Mouse (Mus musculus) forebrain, postnatal 0 days (tissue): ENCODE results near the gene Tcta. TPM values are rescaled to one million over a fixed set of nuclear protein-coding genes. Genes with fewer than 3 reads are reported as not detected.
"Not testable (repeated sequence)": the region's sequence is repeated elsewhere in the genome, so short reads cannot be mapped to it uniquely, and the experiment has no call there.

Experiments used
- ATAC-seq: fragments of 200-750 bp; cut with Nextera tagmentation; 2 replicates; pipeline ENCODE4 v1.8.0; 2017; ENCODE audit warnings: mild to moderate bottlenecking, moderate library complexity
- DNase-seq: peaks from one replicate; pipeline ENCODE4 v3.0.0-alpha.2; 2015
- H3K27ac ChIP-seq: fragments of 300-500 bp; sonication (generic); 2 replicates; pipeline ENCODE4 v1.5.1; 2014; ENCODE audit warnings: low read depth, mild to moderate bottlenecking, antibody characterized with exemption, low read length, moderate library complexity, mixed read lengths
- H3K27me3 ChIP-seq: fragments of 300-500 bp; sonication (generic); 2 replicates; pipeline ENCODE4 v1.6.1; 2014; ENCODE audit warnings: mild to moderate bottlenecking, low read length, mixed read lengths; ENCODE audit not compliant: insufficient read depth
- H3K36me3 ChIP-seq: fragments of 300-500 bp; sonication (generic); 2 replicates; pipeline ENCODE4 v1.6.1; 2014; ENCODE audit warnings: mild to moderate bottlenecking, moderate library complexity; ENCODE audit not compliant: insufficient read depth
- H3K4me1 ChIP-seq: fragments of 300-500 bp; sonication (generic); 2 replicates; pipeline ENCODE4 v1.6.1; 2014; ENCODE audit warnings: antibody characterized with exemption; ENCODE audit not compliant: insufficient read depth
- H3K4me2 ChIP-seq: fragments of 300-500 bp; sonication (generic); 2 replicates; pipeline ENCODE4 v1.6.1; 2014; ENCODE audit warnings: low read depth, mild to moderate bottlenecking, moderate library complexity
- H3K4me3 ChIP-seq: fragments of 300-500 bp; sonication (generic); 2 replicates; pipeline ENCODE4 v1.5.1; 2014; ENCODE audit warnings: low read depth, low read length, mixed read lengths
- H3K9ac ChIP-seq: fragments of 300-500 bp; sonication (generic); 2 replicates; pipeline ENCODE4 v1.6.1; 2014; ENCODE audit warnings: mild to moderate bottlenecking
- H3K9me3 ChIP-seq: fragments of 300-500 bp; sonication (generic); 2 replicates; pipeline ENCODE4 v1.6.1; 2016; ENCODE audit warnings: low read length
- CTCF ChIP-seq: sonication (generic); IDR thresholded peaks from 2 replicates; pipeline ENCODE4 v1.5.1; 2016; ENCODE audit warnings: antibody characterized with exemption, control low read depth, low read depth
- WGBS: fragments of 180-500 bp; shearing (Covaris S2); extraction: QIAGEN DNeasy Blood & Tissue Kit; methylation state at CpG from one replicate; pipeline ENCODE4 v1.1.7; 2014; 5-methylcytosine and 5-hydroxymethylcytosine counted together
- polyA plus RNA-seq: library from polyadenylated mRNA; unstranded; fragments of >200 nt; fragmentation: Nextera tagmentation; extraction: Ambion mirVana; gene quantifications from 2 replicates; pipeline ENCODE4 v1.2.1, GENCODE M21; 2015
- total RNA-seq: library from RNA; depleted of rRNA; stranded (reverse); fragments of >200 nt; gene quantifications from 2 replicates; pipeline ENCODE4 v1.2.3, GENCODE M21; 2014

Gene Tcta
- total and polyA plus RNA-seq, 2 experiments from 2014 or later, result 50.0 to 66.2 TPM

DNA sequence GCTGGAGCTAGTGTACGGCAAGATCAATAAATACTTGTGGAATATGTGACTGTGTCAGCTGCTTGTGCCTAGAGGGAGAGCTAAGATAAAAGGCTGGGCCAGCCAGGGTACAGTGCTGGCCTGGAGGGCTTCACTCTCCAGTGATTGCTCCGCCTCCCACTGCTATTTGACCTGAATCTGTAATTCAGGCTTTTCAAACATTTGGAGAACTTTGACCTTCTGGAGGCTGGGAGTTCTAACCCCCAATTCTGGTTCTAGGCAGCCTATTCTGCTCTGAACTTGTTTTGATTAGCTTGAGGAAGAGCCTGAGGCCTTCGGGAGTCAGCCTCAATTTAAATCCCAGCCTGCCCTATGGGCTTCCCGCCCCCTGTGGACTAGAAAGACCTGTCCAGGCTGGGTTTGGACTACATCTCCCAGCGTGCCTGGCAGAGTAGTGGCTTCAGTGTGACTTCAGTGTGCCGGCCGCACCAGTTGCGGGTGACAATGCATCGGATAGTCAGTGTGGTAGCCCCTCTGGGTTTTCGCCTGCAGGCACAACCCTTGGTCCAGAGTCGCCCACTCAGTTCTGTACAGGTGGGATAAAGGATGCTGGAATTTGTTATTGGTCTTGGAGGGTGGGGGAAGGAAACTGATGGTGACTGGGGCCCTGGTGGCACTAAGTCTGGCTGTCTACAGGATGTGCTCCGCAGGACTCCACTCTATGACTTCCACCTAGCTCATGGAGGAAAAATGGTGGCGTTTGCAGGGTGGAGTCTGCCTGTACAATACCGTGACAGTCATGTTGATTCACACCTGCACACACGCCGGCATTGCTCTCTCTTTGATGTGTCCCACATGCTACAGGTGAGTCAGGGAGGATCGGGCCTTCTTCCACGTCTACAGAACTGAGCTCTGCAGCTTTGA, 9.3 kb downstream of the Tcta start, which contains the start of gene Amt:
Gene Amt (plus strand): TSS at position 401 of the 903 bp plus-strand sequence.
- 0 out of 2 replicates have a peak within 1 kb of the TSS, but pooled peaks have one; percentile 3 for H3K4me3 ChIP-seq
- no peak for TF ChIP-seq CTCF
- WGBS, result 19% methylated on average over 18 of the region's 18 CpGs
- peak within 1 kb of the TSS; percentile 29 for H3K27ac ChIP-seq
- H3K9me3 ChIP-seq, result no peaks in the 10 kb centered on the region
- no peak for DNase-seq
- peak within 1 kb of the TSS; percentile 28 for H3K4me2 ChIP-seq
- H3K27me3 ChIP-seq, result no peaks in the 10 kb centered on the region
- peak; percentile 59 for ATAC-seq
- H3K9ac ChIP-seq, result no peak within 1 kb of the TSS
- no peaks in the 10 kb centered on the region for H3K4me1 ChIP-seq
- H3K36me3 ChIP-seq, result peaks cover 42% of the 10 kb centered on the region

- 36% methylated on average over 6 of the region's 6 CpGs for WGBS
- TF ChIP-seq CTCF, result no peak
- ATAC-seq (no peak), DNase-seq (no peak)
- H3K9me3 ChIP-seq, result no peaks in the 10 kb centered on the region
- peak overlapping the region; percentile 85 for H3K27ac ChIP-seq
- peak overlapping the region; percentile 61 for H3K9ac ChIP-seq
- H3K36me3 ChIP-seq, result peaks cover 24% of the 10 kb centered on the region
- H3K4me3 ChIP-seq, result peak overlapping the region; percentile 51
- 0 out of 2 replicates have a peak, but pooled peaks cover 3% of the 10 kb centered on the region for H3K4me1 ChIP-seq
- H3K27me3 ChIP-seq, result no peaks in the 10 kb centered on the region
- H3K4me2 ChIP-seq, result peak overlapping the region; percentile 51
Observed at GRCm38 (mm10) chr9:108290773-108291172, 15.2 kb downstream of the Tcta start.

- ATAC-seq, result peak; percentile 98
- Histone ChIP-seq H3K4me1 (0 out of 2 replicates have a peak, but pooled peaks cover 3% of the 10 kb centered on the region), H3K9ac (peak within 1 kb of the TSS; percentile 61), H3K36me3 (peaks cover 19% of the 10 kb centered on the region), H3K4me3 (peak within 1 kb of the TSS; percentile 51), H3K27me3 (no peaks in the 10 kb centered on the region), H3K4me2 (peak within 1 kb of the TSS; percentile 51), H3K9me3 (no peaks in the 10 kb centered on the region), H3K27ac (peak within 1 kb of the TSS; percentile 90)
- DNase-seq, result peak; percentile 98
- peak; percentile 30 for TF ChIP-seq CTCF
- under 1% methylated on average over 32 of the region's 32 CpGs for WGBS
Observed at GRCm38 (mm10) chr9:108290016-108290750, 15.8 kb downstream of the Tcta start, which contains the start of gene Nicn1. Gene Nicn1, plus strand, starts transcription at chr9:108290429.

- DNase-seq (no peak), ATAC-seq (no peak)
- no peaks in the 10 kb centered on the region for H3K9me3 ChIP-seq
- H3K4me3 ChIP-seq, result peak overlapping the region; percentile 51
- no peaks in the 10 kb centered on the region for H3K27me3 ChIP-seq
- 66% methylated on average over 2 of the region's 2 CpGs for WGBS
- 0 out of 2 replicates have a peak, but pooled peaks cover 3% of the 10 kb centered on the region for H3K4me1 ChIP-seq
- H3K9ac ChIP-seq, result peak overlapping the region; percentile 61; the same call in 1 of the 2 replicates
- no peak for TF ChIP-seq CTCF
- H3K36me3 ChIP-seq, result peaks cover 11% of the 10 kb centered on the region
- H3K27ac ChIP-seq, result peak overlapping the region; percentile 90; the same call in 1 of the 2 replicates
- peak overlapping the region; percentile 51 for H3K4me2 ChIP-seq
Observed at GRCm38 (mm10) chr9:108289347-108289746, 16.6 kb downstream of the Tcta start.

- not testable (repeated sequence) for H3K4me3 ChIP-seq, DNase-seq, H3K27me3 ChIP-seq, H3K36me3 ChIP-seq, H3K4me2 ChIP-seq, H3K9me3 ChIP-seq, H3K27ac ChIP-seq, H3K9ac ChIP-seq, H3K4me1 ChIP-seq, ATAC-seq
- WGBS, result 90% methylated on average over 4 of the region's 6 CpGs
Observed at GRCm38 (mm10) chr9:108287526-108288238, 18.3 kb downstream of the Tcta start.

DNA sequence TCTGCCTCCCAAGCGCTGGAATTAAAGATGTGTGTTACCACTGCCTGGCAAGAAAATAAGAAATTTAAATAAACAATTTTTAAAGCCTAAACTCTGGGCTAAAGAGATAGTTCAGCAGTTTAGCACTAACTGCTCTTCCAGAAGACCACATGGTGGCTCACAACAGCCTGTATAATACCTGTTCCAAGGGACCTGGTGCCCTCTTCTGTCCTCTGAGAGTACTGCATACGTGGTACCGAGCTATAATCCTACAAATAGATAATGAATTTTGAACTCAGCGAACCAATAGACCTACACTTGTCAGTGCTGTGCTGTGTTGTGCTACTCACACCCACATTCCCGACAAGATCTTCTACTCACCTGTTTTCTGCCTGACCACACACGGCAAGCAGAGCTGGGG, 21.6 kb downstream of the Tcta start:
- Histone ChIP-seq H3K4me2 (no peak overlapping the region), H3K27ac (no peak overlapping the region), H3K9ac (no peak overlapping the region), H3K27me3 (no peaks in the 10 kb centered on the region), H3K4me1 (no peaks in the 10 kb centered on the region), H3K9me3 (no peaks in the 10 kb centered on the region), H3K4me3 (no peak overlapping the region), H3K36me3 (no peaks in the 10 kb centered on the region)
- TF ChIP-seq CTCF, result peak; percentile 85
- ATAC-seq, result peak; percentile 83
- peak; percentile 75 for DNase-seq
- WGBS, result 14% methylated on average over 6 of the region's 6 CpGs
